Mouse (Mus musculus): ENCODE measurements at regions not wholly inside any gene's neighbourhood (a gene's known extent, or its start where the extent isn't known, plus 50 kb on each side); places are given as distances from the start of the nearest gene placed in this dataset.
"Not testable (repeated sequence)": the region's sequence is repeated elsewhere in the genome, so short reads cannot be mapped to it uniquely, and the experiment has no call there.

DNA sequence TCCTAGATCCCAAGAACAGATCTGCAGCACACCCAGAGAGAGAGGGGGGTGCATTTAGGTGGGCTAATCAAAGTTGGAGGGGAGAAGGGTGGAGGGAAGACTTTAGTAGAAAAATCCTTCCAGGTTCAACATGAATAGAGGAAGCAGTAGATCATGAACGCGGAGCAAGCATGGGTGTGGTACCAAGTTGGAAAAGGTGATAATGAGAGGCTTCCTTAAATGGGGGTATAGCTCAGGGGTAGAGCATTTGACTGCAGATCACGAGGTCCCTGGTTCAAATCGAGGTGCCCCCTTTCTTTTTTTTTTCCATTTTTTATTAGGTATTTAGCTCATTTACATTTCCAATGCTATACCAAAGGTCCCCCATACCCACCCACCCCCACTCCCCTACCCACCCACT is 54.0 kb upstream of the Krba1 start:
- H3K4me2 ChIP-seq (replicated peaks); H3K9ac ChIP-seq; H3K4me3 ChIP-seq; H3K36me3 ChIP-seq; H3K27ac ChIP-seq; H3K27me3 ChIP-seq (replicated peaks); H3K9me3 ChIP-seq; ATAC-seq (ENCODE audit: low FRiP score, low read depth); H3K4me1 ChIP-seq: not testable (repeated sequence)
- 88% methylated on average over 4 of the region's 4 CpGs for WGBS

DNA sequence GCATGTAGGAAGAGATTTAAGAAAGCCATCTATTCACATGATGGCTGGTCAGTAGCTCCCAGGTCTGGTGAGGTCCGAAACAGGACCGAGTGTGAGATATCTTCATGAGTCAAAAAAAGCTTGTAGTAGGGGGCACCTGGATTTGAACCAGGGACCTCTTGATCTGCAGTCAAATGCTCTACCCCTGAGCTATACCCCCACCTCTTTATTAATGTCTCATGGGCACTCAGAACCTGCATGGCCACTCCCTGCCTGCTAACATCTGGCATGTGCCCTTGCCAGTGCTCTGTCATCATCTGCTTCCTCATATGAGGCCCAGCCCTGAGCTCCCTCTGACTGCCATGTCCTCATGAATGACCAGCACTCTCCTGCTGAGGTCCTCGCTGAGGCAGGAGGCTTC is 58.4 kb upstream of the Krba1 start:
- H3K4me1 ChIP-seq; H3K4me2 ChIP-seq (replicated peaks); H3K27ac ChIP-seq; H3K9me3 ChIP-seq; H3K27me3 ChIP-seq (replicated peaks); H3K4me3 ChIP-seq; H3K36me3 ChIP-seq; H3K9ac ChIP-seq; ATAC-seq (ENCODE audit: low FRiP score, low read depth): not testable (repeated sequence)
- 78% methylated on average over 3 of the region's 3 CpGs for WGBS

- no peak overlapping the region for H3K4me3 ChIP-seq
- no peak overlapping the region for H3K27ac ChIP-seq
- H3K4me1 ChIP-seq, result no peaks in the 10 kb centered on the region
- no peak overlapping the region for H3K9ac ChIP-seq
- no peaks in the 10 kb centered on the region for H3K27me3 ChIP-seq (replicated peaks)
- 79% methylated on average over 1 of the region's 1 CpGs for WGBS
- H3K4me2 ChIP-seq (replicated peaks), result no peak overlapping the region
- no peak for ATAC-seq (ENCODE audit: low FRiP score, low read depth)
- no peaks in the 10 kb centered on the region for H3K9me3 ChIP-seq
- H3K36me3 ChIP-seq, result no peaks in the 10 kb centered on the region
These were observed 107.4 kb upstream of the Krba1 start for GRCm38 (mm10) chr6:48288011-48288410.

- not testable (repeated sequence) for H3K9ac ChIP-seq; H3K4me2 ChIP-seq (replicated peaks); H3K4me3 ChIP-seq; H3K27ac ChIP-seq; H3K36me3 ChIP-seq; H3K4me1 ChIP-seq; H3K9me3 ChIP-seq; H3K27me3 ChIP-seq (replicated peaks); ATAC-seq (ENCODE audit: low FRiP score, low read depth)
- 54% methylated on average over 1 of the region's 1 CpGs for WGBS
These were observed 115.7 kb upstream of the Krba1 start for GRCm38 (mm10) chr6:48279646-48280045.

- not testable (repeated sequence) for H3K27me3 ChIP-seq (replicated peaks); H3K36me3 ChIP-seq; ATAC-seq (ENCODE audit: low FRiP score, low read depth); H3K27ac ChIP-seq; H3K4me1 ChIP-seq; H3K4me3 ChIP-seq; H3K4me2 ChIP-seq (replicated peaks); H3K9me3 ChIP-seq; H3K9ac ChIP-seq
These were observed 133.8 kb upstream of the Krba1 start for GRCm38 (mm10) chr6:48261563-48261962.

- H3K4me2 ChIP-seq (replicated peaks); ATAC-seq (ENCODE audit: low FRiP score, low read depth); H3K4me1 ChIP-seq; H3K36me3 ChIP-seq; H3K27ac ChIP-seq; H3K9me3 ChIP-seq; H3K4me3 ChIP-seq; H3K27me3 ChIP-seq (replicated peaks); H3K9ac ChIP-seq: not testable (repeated sequence)
These were observed 142.4 kb upstream of the Krba1 start for GRCm38 (mm10) chr6:48252989-48253388.

GRCm38 (mm10) chr6:48251954-48252353 is 143.4 kb upstream of the Krba1 start:
- H3K36me3 ChIP-seq, result no peaks in the 10 kb centered on the region

GRCm38 (mm10) chr6:48244191-48244590 is 151.2 kb upstream of the Krba1 start:
- not testable (repeated sequence) for ATAC-seq (ENCODE audit: low FRiP score, low read depth); H3K9me3 ChIP-seq; H3K4me3 ChIP-seq; H3K4me2 ChIP-seq (replicated peaks); H3K27me3 ChIP-seq (replicated peaks); H3K9ac ChIP-seq; H3K27ac ChIP-seq; H3K36me3 ChIP-seq; H3K4me1 ChIP-seq

More at GRCm38 (mm10) chr6:48251954-48252353, 143.4 kb upstream of the Krba1 start:
- WGBS, result 83% methylated on average over 1 of the region's 1 CpGs
- Histone ChIP-seq H3K4me2 (replicated peaks) (no peak overlapping the region), H3K27ac (no peak overlapping the region), H3K4me1 (no peaks in the 10 kb centered on the region), H3K9ac (no peak overlapping the region), H3K9me3 (no peaks in the 10 kb centered on the region), H3K4me3 (no peak overlapping the region), H3K27me3 (replicated peaks) (no peaks in the 10 kb centered on the region)
- ATAC-seq (ENCODE audit: low FRiP score, low read depth), result no peak

- H3K27ac ChIP-seq, result no peak overlapping the region
- H3K4me3 ChIP-seq, result no peak overlapping the region
- H3K4me2 ChIP-seq (replicated peaks), result no peak overlapping the region
- no peaks in the 10 kb centered on the region for H3K4me1 ChIP-seq
- no peak for ATAC-seq (ENCODE audit: low FRiP score, low read depth)
- WGBS, result 77% methylated on average over 9 of the region's 9 CpGs
- H3K36me3 ChIP-seq, result no peaks in the 10 kb centered on the region
- no peak overlapping the region for H3K9ac ChIP-seq
- H3K27me3 ChIP-seq (replicated peaks), result no peaks in the 10 kb centered on the region
- no peaks in the 10 kb centered on the region for H3K9me3 ChIP-seq
These were observed 141.0 kb upstream of the Zfp746 start for GRCm38 (mm10) chr6:48227431-48227830.

- Histone ChIP-seq H3K4me2 (replicated peaks) (no peak overlapping the region), H3K27ac (no peak overlapping the region), H3K9me3 (no peaks in the 10 kb centered on the region), H3K27me3 (replicated peaks) (no peaks in the 10 kb centered on the region), H3K36me3 (no peaks in the 10 kb centered on the region), H3K9ac (no peak overlapping the region), H3K4me1 (no peaks in the 10 kb centered on the region), H3K4me3 (no peak overlapping the region)
- WGBS, result 89% methylated on average over 4 of the region's 4 CpGs
- ATAC-seq (ENCODE audit: low FRiP score, low read depth), result no peak
These were observed 137.8 kb upstream of the Zfp746 start for GRCm38 (mm10) chr6:48224206-48224605.

DNA sequence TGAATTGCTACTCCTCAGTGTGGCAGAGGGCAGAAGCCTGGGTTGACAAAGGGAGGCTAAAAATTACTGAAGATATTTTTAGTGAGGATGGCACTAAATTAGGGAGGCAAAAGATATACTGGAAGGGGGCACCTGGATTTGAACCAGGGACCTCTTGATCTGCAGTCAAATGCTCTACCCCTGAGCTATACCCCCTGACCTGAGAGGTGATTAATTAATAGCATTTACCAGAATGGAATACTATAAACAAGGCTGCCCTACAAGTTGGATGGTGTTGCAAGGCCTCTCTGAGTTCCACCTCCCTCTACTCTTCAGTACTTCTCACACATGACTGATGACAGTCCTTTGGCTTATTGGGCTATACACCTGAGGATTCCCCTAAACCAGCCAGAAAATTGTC is 136.6 kb upstream of the Zfp746 start:
- Histone ChIP-seq H3K4me1 (no peaks in the 10 kb centered on the region), H3K27me3 (replicated peaks) (no peaks in the 10 kb centered on the region), H3K27ac (no peak overlapping the region), H3K9me3 (no peaks in the 10 kb centered on the region), H3K9ac (no peak overlapping the region), H3K4me2 (replicated peaks) (no peak overlapping the region), H3K36me3 (no peaks in the 10 kb centered on the region), H3K4me3 (no peak overlapping the region)
- ATAC-seq (ENCODE audit: low FRiP score, low read depth), result no peak

- not testable (repeated sequence) for H3K36me3 ChIP-seq; H3K4me2 ChIP-seq (replicated peaks); H3K9me3 ChIP-seq; H3K27ac ChIP-seq; H3K27me3 ChIP-seq (replicated peaks); ATAC-seq (ENCODE audit: low FRiP score, low read depth); H3K4me1 ChIP-seq; H3K9ac ChIP-seq; H3K4me3 ChIP-seq
- 58% methylated on average over 1 of the region's 1 CpGs for WGBS
These were observed 135.4 kb upstream of the Zfp746 start for GRCm38 (mm10) chr6:48221806-48222205.

DNA sequence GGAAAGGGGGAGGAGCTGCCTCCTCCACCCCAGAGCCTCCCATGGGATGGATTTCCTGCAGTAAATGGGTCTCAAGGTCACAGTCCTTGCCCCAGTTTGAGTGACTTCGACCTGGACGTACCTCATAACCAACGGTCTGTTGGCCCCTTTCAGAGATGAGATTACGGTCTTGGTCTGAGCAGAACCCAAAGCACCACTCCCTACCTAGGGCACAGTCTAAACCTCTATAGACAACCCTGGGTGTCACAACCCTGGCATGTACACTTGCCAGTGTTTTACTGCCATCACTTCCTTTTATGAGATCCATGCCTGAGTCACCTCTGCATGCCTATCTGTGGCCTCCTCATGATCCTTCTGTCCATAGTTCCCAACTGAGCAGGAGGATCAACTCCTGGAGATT is 128.8 kb upstream of the Zfp746 start:
- no peaks in the 10 kb centered on the region for H3K27me3 ChIP-seq (replicated peaks)
- no peak overlapping the region for H3K4me3 ChIP-seq
- H3K4me1 ChIP-seq, result no peaks in the 10 kb centered on the region
- H3K4me2 ChIP-seq (replicated peaks), result no peak overlapping the region
- H3K36me3 ChIP-seq, result no peaks in the 10 kb centered on the region
- ATAC-seq (ENCODE audit: low FRiP score, low read depth), result no peak
- WGBS, result 87% methylated on average over 4 of the region's 4 CpGs
- H3K9ac ChIP-seq, result no peak overlapping the region
- no peaks in the 10 kb centered on the region for H3K9me3 ChIP-seq
- no peak overlapping the region for H3K27ac ChIP-seq

GRCm38 (mm10) chr6:48209739-48210138 is 123.3 kb upstream of the Zfp746 start:
- no peak for ATAC-seq (ENCODE audit: low FRiP score, low read depth)
- no peaks in the 10 kb centered on the region for H3K9me3 ChIP-seq
- WGBS, result 88% methylated on average over 2 of the region's 2 CpGs
- H3K27ac ChIP-seq, result no peak overlapping the region
- no peaks in the 10 kb centered on the region for H3K4me1 ChIP-seq
- no peak overlapping the region for H3K9ac ChIP-seq
- H3K36me3 ChIP-seq, result no peaks in the 10 kb centered on the region
- no peak overlapping the region for H3K4me2 ChIP-seq (replicated peaks)
- no peak overlapping the region for H3K4me3 ChIP-seq
- H3K27me3 ChIP-seq (replicated peaks), result no peaks in the 10 kb centered on the region
